Mouse (Mus musculus) heart, postnatal 0 days (tissue): ENCODE data around the gene Gkn1.

Experiments
- CTCF ChIP-seq: IDR thresholded peaks from 2 replicates; pipeline ENCODE4 v1.5.1; 2016; ENCODE audit warnings: antibody characterized with exemption, control low read depth, low read depth
- EP300 ChIP-seq: IDR thresholded peaks from 2 replicates; pipeline ENCODE4 v1.6.1; 2016; ENCODE audit warnings: antibody characterized with exemption, low read depth

- TF ChIP-seq CTCF (no peak), EP300 (no peak)
Measured at GRCm38 (mm10) chr6:87302746-87303145, 48.0 kb downstream of the Gkn1 start.
